Mouse (Mus musculus): Measurements from ENCODE around the gene Rap1b. TPM values are rescaled to one million over a fixed set of nuclear protein-coding genes. Genes with fewer than 3 reads are reported as not detected.

Rap1b gene
- polyA plus RNA-seq, 1 experiment = 38.2 TPM

- Histone ChIP-seq H3K4me1 (ENCODE audit: control insufficient read depth, insufficient read depth, low read length) (peaks cover 6% of the 10 kb centered on the region; the same call in 1 of the 2 replicates), H3K27me3 (replicated peaks; ENCODE audit: control insufficient read depth, insufficient read depth, low read length) (no peaks in the 10 kb centered on the region), H3K36me3 (ENCODE audit: control insufficient read depth, insufficient read depth, low read length) (no peaks in the 10 kb centered on the region), H3K27ac (ENCODE audit: insufficient read depth, low read depth, low read length) (no peak overlapping the region), H3K4me3 (ENCODE audit: insufficient read depth, low read depth, low read length) (no peak overlapping the region)
- WGBS = 96% methylated on average over 7 of the region's 7 CpGs
- no peak for DNase-seq
- TF ChIP-seq POLR2A (IDR thresholded peaks at IDR 0.05; ENCODE audit: low read depth, low read length) = no peak
- TF ChIP-seq CTCF (conservative IDR thresholded peaks at IDR 0.05; ENCODE audit: insufficient read depth, insufficient read length, low read depth, low read length) = peak; percentile 30
These were observed 49.7 kb downstream of the Rap1b start for GRCm38 (mm10) chr10:117796181-117796580.

DNA sequence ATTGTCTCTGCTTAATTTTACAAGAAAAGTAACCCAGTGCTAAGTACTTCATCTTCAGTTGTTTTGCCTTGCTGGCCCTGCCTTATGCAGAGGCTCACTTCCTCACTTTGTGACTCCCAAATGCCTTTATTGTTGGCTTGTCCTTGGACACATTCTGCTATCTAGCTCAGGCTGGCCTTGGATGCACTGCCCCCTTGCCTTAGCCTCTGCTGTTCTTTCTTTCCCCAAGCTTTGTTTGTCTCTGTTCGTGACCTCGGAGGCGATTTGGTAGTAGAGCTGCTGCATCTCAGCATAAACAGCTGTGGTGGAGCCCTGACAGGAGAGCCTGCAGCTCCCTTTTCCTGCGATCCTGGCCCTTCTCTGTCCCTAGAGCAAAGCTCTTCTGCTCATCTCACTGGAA is 50.6 kb downstream of the Rap1b start:
- DNase-seq = no peak
- H3K4me1 ChIP-seq (ENCODE audit: control insufficient read depth, insufficient read depth, low read length) = peaks cover 6% of the 10 kb centered on the region; the same call in 1 of the 2 replicates
- H3K27ac ChIP-seq (ENCODE audit: insufficient read depth, low read depth, low read length) = no peak overlapping the region
- H3K27me3 ChIP-seq (replicated peaks; ENCODE audit: control insufficient read depth, insufficient read depth, low read length) = no peaks in the 10 kb centered on the region
- WGBS = 86% methylated on average over 4 of the region's 4 CpGs
- no peak overlapping the region for H3K4me3 ChIP-seq (ENCODE audit: insufficient read depth, low read depth, low read length)
- H3K36me3 ChIP-seq (ENCODE audit: control insufficient read depth, insufficient read depth, low read length) = no peaks in the 10 kb centered on the region
- TF ChIP-seq CTCF (conservative IDR thresholded peaks at IDR 0.05; ENCODE audit: insufficient read depth, insufficient read length, low read depth, low read length) (no peak), POLR2A (IDR thresholded peaks at IDR 0.05; ENCODE audit: low read depth, low read length) (no peak)

GRCm38 (mm10) chr10:117793436-117794030 is 52.3 kb downstream of the Rap1b start:
- Histone ChIP-seq H3K4me3 (ENCODE audit: insufficient read depth, low read depth, low read length) (no peak overlapping the region), H3K27me3 (replicated peaks; ENCODE audit: control insufficient read depth, insufficient read depth, low read length) (no peaks in the 10 kb centered on the region), H3K36me3 (ENCODE audit: control insufficient read depth, insufficient read depth, low read length) (no peaks in the 10 kb centered on the region), H3K27ac (ENCODE audit: insufficient read depth, low read depth, low read length) (no peak overlapping the region; the same call in 1 of the 2 replicates), H3K4me1 (ENCODE audit: control insufficient read depth, insufficient read depth, low read length) (peaks cover 3% of the 10 kb centered on the region; the same call in 1 of the 2 replicates)
- TF ChIP-seq CTCF (conservative IDR thresholded peaks at IDR 0.05; ENCODE audit: insufficient read depth, insufficient read length, low read depth, low read length) (no peak), POLR2A (IDR thresholded peaks at IDR 0.05; ENCODE audit: low read depth, low read length) (no peak)
- DNase-seq = no peak
- WGBS = 72% methylated on average over 11 of the region's 11 CpGs

GRCm38 (mm10) chr10:117792141-117793091 is 53.4 kb downstream of the Rap1b start, which contains the start of gene Nup107:
Gene Nup107, minus strand, starts transcription at chr10:117792705.
- H3K27ac ChIP-seq (ENCODE audit: insufficient read depth, low read depth, low read length) = peak within 1 kb of the TSS; percentile 47
- H3K36me3 ChIP-seq (ENCODE audit: control insufficient read depth, insufficient read depth, low read length) = no peaks in the 10 kb centered on the region
- peak; percentile 100 for DNase-seq
- no peaks in the 10 kb centered on the region for H3K27me3 ChIP-seq (replicated peaks; ENCODE audit: control insufficient read depth, insufficient read depth, low read length)
- no peaks in the 10 kb centered on the region; the same call in 1 of the 2 replicates for H3K4me1 ChIP-seq (ENCODE audit: control insufficient read depth, insufficient read depth, low read length)
- TF ChIP-seq CTCF (conservative IDR thresholded peaks at IDR 0.05; ENCODE audit: insufficient read depth, insufficient read length, low read depth, low read length) (no peak), POLR2A (IDR thresholded peaks at IDR 0.05; ENCODE audit: low read depth, low read length) (peak; percentile 87)
- under 1% methylated on average over 75 of the region's 75 CpGs for WGBS
- peak within 1 kb of the TSS; percentile 86 for H3K4me3 ChIP-seq (ENCODE audit: insufficient read depth, low read depth, low read length)

- Histone ChIP-seq H3K36me3 (ENCODE audit: control insufficient read depth, insufficient read depth, low read length) (no peaks in the 10 kb centered on the region; the same call in 1 of the 2 replicates), H3K27me3 (replicated peaks; ENCODE audit: control insufficient read depth, insufficient read depth, low read length) (no peaks in the 10 kb centered on the region), H3K4me1 (ENCODE audit: control insufficient read depth, insufficient read depth, low read length) (no peaks in the 10 kb centered on the region; the same call in 1 of the 2 replicates), H3K4me3 (ENCODE audit: insufficient read depth, low read depth, low read length) (no peak overlapping the region), H3K27ac (ENCODE audit: insufficient read depth, low read depth, low read length) (no peak overlapping the region)
- no peak for DNase-seq
- WGBS = 87% methylated on average over 2 of the region's 2 CpGs
- TF ChIP-seq POLR2A (IDR thresholded peaks at IDR 0.05; ENCODE audit: low read depth, low read length) (no peak), CTCF (conservative IDR thresholded peaks at IDR 0.05; ENCODE audit: insufficient read depth, insufficient read length, low read depth, low read length) (no peak)
These were observed 54.7 kb downstream of the Rap1b start for GRCm38 (mm10) chr10:117791171-117791470.

DNA sequence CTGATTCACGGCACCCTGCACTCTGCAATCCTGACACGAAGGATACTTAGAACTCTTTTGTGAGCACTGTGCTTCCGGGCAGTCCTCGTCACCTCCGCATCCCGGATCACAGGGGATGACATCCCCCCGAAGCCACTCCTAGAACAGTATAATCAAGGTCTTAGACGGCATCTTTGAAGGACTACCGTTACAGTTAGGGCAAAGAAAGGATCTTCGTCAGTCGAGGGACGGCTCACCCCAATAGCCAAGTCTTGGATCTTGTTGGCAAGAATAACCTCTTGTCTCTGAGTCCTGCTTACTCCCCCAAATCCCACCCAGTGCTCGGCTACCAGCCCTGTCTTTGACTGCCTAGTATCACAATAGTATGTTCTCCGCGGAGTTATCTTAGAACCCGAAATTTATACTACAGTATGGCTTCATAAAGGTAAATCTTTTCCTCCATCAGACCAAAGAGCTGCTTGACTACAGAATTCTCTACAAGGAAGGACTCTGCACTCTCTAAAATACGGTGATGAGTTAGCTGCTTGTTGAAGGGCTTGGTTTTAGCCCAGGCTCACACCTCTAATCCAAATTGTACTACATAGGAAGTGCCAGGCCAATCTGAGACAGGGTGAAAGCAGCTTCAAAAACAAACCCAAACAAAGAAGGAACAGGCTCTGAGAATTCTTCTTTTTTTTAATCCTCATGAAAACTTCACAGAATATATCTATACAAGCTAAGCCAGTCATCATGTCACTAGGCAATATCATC is 55.2 kb downstream of the Rap1b start:
- DNase-seq = no peak
- 89% methylated on average over 17 of the region's 17 CpGs for WGBS
- H3K27me3 ChIP-seq (replicated peaks; ENCODE audit: control insufficient read depth, insufficient read depth, low read length) = no peaks in the 10 kb centered on the region

More for the DNA sequence above, 55.2 kb downstream of the Rap1b start:
- H3K36me3 ChIP-seq (ENCODE audit: control insufficient read depth, insufficient read depth, low read length) = no peaks in the 10 kb centered on the region; the same call in 1 of the 2 replicates
- H3K27ac ChIP-seq (ENCODE audit: insufficient read depth, low read depth, low read length) = no peak overlapping the region
- TF ChIP-seq POLR2A (IDR thresholded peaks at IDR 0.05; ENCODE audit: low read depth, low read length) = no peak
- no peak for TF ChIP-seq CTCF (conservative IDR thresholded peaks at IDR 0.05; ENCODE audit: insufficient read depth, insufficient read length, low read depth, low read length)
- no peak overlapping the region for H3K4me3 ChIP-seq (ENCODE audit: insufficient read depth, low read depth, low read length)
- H3K4me1 ChIP-seq (ENCODE audit: control insufficient read depth, insufficient read depth, low read length) = no peaks in the 10 kb centered on the region; the same call in 1 of the 2 replicates

Measured in kidney, adult 2 months (tissue).